Comparison of ENCODE assay signal across 26 mouse cellular contexts in the genomic region with DNA sequence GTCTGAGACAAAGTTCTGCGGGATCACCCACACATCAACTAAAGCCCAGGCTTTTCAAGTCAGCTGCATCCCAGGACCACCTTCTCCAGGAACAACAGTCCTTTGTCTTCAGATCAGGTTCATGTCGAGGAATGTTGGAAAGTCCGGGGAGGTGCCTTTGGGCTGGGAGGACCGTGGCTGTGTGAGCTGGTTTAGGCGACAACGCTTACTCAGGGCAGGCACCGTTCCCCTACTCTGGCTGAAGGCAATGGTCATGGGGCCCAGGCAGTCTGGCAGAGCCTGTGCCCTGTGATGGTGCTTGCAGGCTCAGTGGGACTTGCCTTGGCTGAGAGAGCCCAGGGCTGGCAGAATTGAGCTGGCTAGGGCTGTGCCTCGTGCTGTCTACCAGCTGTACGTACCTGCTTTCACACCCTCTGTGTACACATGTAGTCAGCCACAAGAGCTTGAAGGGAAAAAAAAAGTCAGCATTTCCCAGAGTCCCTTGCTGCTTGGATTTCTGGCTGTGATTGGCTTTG.
DNase-seq lines count a peak whose midpoint lies in the region; ATAC-seq lines count a peak whose summit lies in the region.
"Had no signal": no experiment of that assay in that cellular context is flagged by ENCODE, and none has a peak within 500 bp of the region (broad histone marks: within the 10 kb centered on the region; RNA-seq: fewer than 3 reads in every experiment).

No protein-coding gene starts in this region.

- H3K4me3 ChIP-seq in megakaryocyte, embryonic 14.5 days (replicated peaks) = peak overlapping the region; percentile 16
- H3K4me3 ChIP-seq: embryonic facial prominence, embryonic 10.5 days; embryonic facial prominence, embryonic 13.5 days; erythroblast, embryonic 14.5 days; forebrain, embryonic 12.5 days; gastrocnemius, adult 2 months; heart, embryonic 12.5 days; heart, embryonic 15.5 days; hindbrain, embryonic 15.5 days had no signal

- peaks cover 56% of the 10 kb centered on the region for H3K9me3 ChIP-seq in megakaryocyte, embryonic 14.5 days
- H3K9me3 ChIP-seq: embryonic facial prominence, embryonic 10.5 days; embryonic facial prominence, embryonic 13.5 days; forebrain, embryonic 12.5 days; heart, embryonic 12.5 days; heart, embryonic 15.5 days; hindbrain, embryonic 15.5 days had no signal

- H3K27me3 ChIP-seq in megakaryocyte, embryonic 14.5 days (replicated peaks) = no peaks in the 10 kb centered on the region
- H3K27me3 ChIP-seq: CH12.LX; embryonic facial prominence, embryonic 13.5 days; forebrain, embryonic 12.5 days; hindbrain, embryonic 15.5 days; Patski had no signal

- H3K36me3 ChIP-seq in megakaryocyte, embryonic 14.5 days (replicated peaks; ENCODE audit: low read length) = no peaks in the 10 kb centered on the region
- H3K36me3 ChIP-seq: embryonic facial prominence, embryonic 10.5 days; embryonic facial prominence, embryonic 13.5 days; forebrain, embryonic 12.5 days; G1E; heart, embryonic 12.5 days; heart, embryonic 15.5 days; hindbrain, embryonic 15.5 days had no signal

- ATAC-seq in megakaryocyte, adult 5-6 weeks (ENCODE audit: poor library complexity, severe bottlenecking) = no peak
- ATAC-seq: forebrain, embryonic 16.5 days; intestine, postnatal 0 days; Patski had no signal

- no peaks in the 10 kb centered on the region for H3K4me1 ChIP-seq in megakaryocyte, embryonic 14.5 days
- H3K4me1 ChIP-seq: embryonic facial prominence, embryonic 10.5 days; embryonic facial prominence, embryonic 13.5 days; forebrain, embryonic 12.5 days; heart, embryonic 15.5 days; hindbrain, embryonic 15.5 days had no signal

- peak; percentile 17 for DNase-seq in adrenal gland, postnatal 14 days
- no peak for DNase-seq in adrenal gland, postnatal 36 days
- DNase-seq in cerebellum, postnatal 25 days = peak; percentile 36 to 41
- no peak for DNase-seq in cerebellum, adult 8-10 months
- no peak for DNase-seq in layer of hippocampus, postnatal 14 days (ENCODE audit: low spot score in 2 of 2)
- DNase-seq: B cell, adult 2 months; embryo, embryonic 11 days; gastrocnemius, adult 2 months; gastrocnemius, postnatal 14 days; heart, postnatal 14 days; heart, postnatal 4 days; kidney, adult 2 months had no signal

Comparison
In these comparisons a context has a peak if more than half of its experiments do, and no peak if none do; other contexts are left out.
1. DNase-seq: peak in adrenal gland, postnatal 14 days (single experiment) and cerebellum, postnatal 25 days (2 of 2); none in adrenal gland, postnatal 36 days (0 of 2), cerebellum, adult 8-10 months (single experiment) and layer of hippocampus, postnatal 14 days (0 of 2).